Comparison of ENCODE assay signal across 8 mouse cellular contexts in the genomic region with DNA sequence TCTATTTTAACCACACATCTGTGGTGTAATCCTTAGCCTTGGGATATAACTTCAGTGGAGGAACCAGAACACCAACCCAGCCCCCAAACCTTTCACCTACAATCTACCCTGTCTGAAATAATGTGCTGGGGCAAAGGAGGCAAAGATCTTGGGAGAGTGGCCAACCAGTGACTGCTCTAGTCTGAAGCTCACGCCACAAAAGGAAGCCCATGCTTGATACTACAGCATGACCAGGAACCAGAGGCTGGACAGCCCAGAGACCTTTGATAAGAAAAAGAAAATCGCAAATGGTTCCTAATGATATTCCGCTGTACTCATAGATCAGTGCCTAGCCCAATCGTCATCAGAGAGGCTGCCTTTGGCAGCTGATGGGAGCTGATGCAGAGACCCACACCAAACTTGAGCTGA. TPM values are rescaled to one million over a fixed set of nuclear protein-coding genes. Genes with fewer than 3 reads are reported as not detected.
DNase-seq lines count a peak whose midpoint lies in the region; ATAC-seq and TF ChIP-seq lines count a peak whose summit lies in the region.

No protein-coding gene starts in this region.

- H3K27ac ChIP-seq in left cerebral cortex, adult 2 months: peak overlapping the region; percentile 95

- ATAC-seq in erythroid progenitor cell, adult 5-6 weeks (replicated peaks; ENCODE audit: low FRiP score, poor library complexity, severe bottlenecking): peak; percentile 47
- no peak for ATAC-seq in activated CD4-positive, CD25-positive, alpha-beta regulatory T cell, adult 4 months

- intact Hi-C loops in left cerebral cortex, adult 2 months (cut with DNase I): no loop called here
- intact Hi-C loops in left cerebral cortex, postnatal 14 days (cut with DNase I): loop anchor here (5.0 kb wide), 1 partner anchor 59 kb away; the partner anchor contains the start of gene Epb41l2

- no peak for DNase-seq in left cerebral cortex, adult 2 months (ENCODE audit: extremely low spot score in 1 of 2, low spot score in 2 of 2)
- DNase-seq in left cerebral cortex, postnatal 14 days (ENCODE audit: low spot score in 2 of 2): no peak
- peak; percentile 18 for DNase-seq in kidney, adult 18-20 months
- peak; percentile 28 for DNase-seq in lung, postnatal 14 days
- DNase-seq in thymus, postnatal 36 days: no peak
- no peak for DNase-seq in urinary bladder, postnatal 25 days (ENCODE audit: low spot score)

- peak overlapping the region; percentile 58; the same call in 1 of the 2 replicates for H3K4me3 ChIP-seq in left cerebral cortex, adult 2 months

- no peak for TF ChIP-seq CTCF in left cerebral cortex, adult 2 months (IDR thresholded peaks at IDR 0.05)

RNA-seq across cellular contexts. Expression of gene Akap7, which starts 9.4 kb away (rescaled TPM):
- 10 to 100 TPM; 65.5 to 68.1 TPM for total RNA-seq in left cerebral cortex, adult 2 months (2021)
- total RNA-seq in left cerebral cortex, postnatal 14 days (2021): 10 to 100 TPM; 79.5 to 81.7 TPM
- total RNA-seq in erythroid progenitor cell, adult 5-6 weeks (2015; ENCODE audit: low replicate concordance): 77.8 and 87.2 TPM in 2 replicates
- 80.0 and 82.3 TPM in 2 replicates for total RNA-seq in erythroid progenitor cell, adult 5-6 weeks (2017; ENCODE audit: low replicate concordance)
- polyA plus RNA-seq in activated CD4-positive, CD25-positive, alpha-beta regulatory T cell, adult 4 months (2017; shearing (Covaris generic)): 1 to 10 TPM; 4.1 to 5.4 TPM

Comparison
In these comparisons a context has a peak if more than half of its experiments do, and no peak if none do; other contexts are left out.
1. DNase-seq: peak in kidney, adult 18-20 months (single experiment) and lung, postnatal 14 days (single experiment); none in left cerebral cortex, adult 2 months (0 of 2), left cerebral cortex, postnatal 14 days (0 of 2), thymus, postnatal 36 days (0 of 2) and urinary bladder, postnatal 25 days (single experiment).